Mouse (Mus musculus) myocyte (in vitro differentiated cells): ENCODE measurements at regions not wholly inside any gene's neighbourhood (a gene's known extent, or its start where the extent isn't known, plus 50 kb on each side); places are given as distances from the start of the nearest gene placed in this dataset.

Experiments
- CEBPB ChIP-seq: IDR thresholded peaks from 2 replicates; pipeline ENCODE4 v1.6.1; 2011; ENCODE audit warnings: mild to moderate bottlenecking, moderate library complexity; ENCODE audit not compliant: poor library complexity, insufficient read depth, severe bottlenecking
- MYOD1 ChIP-seq, 3 experiments: IDR thresholded peaks; one replicate each; pipeline ENCODE4 v1.6.1; 2011; ENCODE audit warnings: control low read depth in 2 of 3, low read depth in 2 of 3, mild to moderate bottlenecking in 2 of 3, moderate library complexity in 1 of 3; ENCODE audit not compliant: insufficient read length in 2 of 3, control insufficient read depth in 1 of 3
- POLR2A ChIP-seq: IDR thresholded peaks from one replicate; pipeline ENCODE4 v1.6.1; 2011; ENCODE audit warnings: low read depth, mild to moderate bottlenecking, control low read depth, moderate library complexity; ENCODE audit not compliant: insufficient read length
- POLR2AphosphoS2 ChIP-seq: IDR thresholded peaks from one replicate; pipeline ENCODE4 v1.6.1; 2011; ENCODE audit warnings: low read depth, control low read depth; ENCODE audit not compliant: insufficient read length
- REST ChIP-seq: IDR thresholded peaks from one replicate; pipeline ENCODE4 v1.6.1; 2011; ENCODE audit warnings: mild to moderate bottlenecking, control low read depth, moderate library complexity; ENCODE audit not compliant: insufficient read depth, insufficient read length
- SRF ChIP-seq: IDR thresholded peaks from one replicate; pipeline ENCODE4 v1.6.1; 2011; ENCODE audit warnings: low read depth; ENCODE audit not compliant: control insufficient read depth, insufficient read length
- USF1 ChIP-seq: IDR thresholded peaks from one replicate; pipeline ENCODE4 v1.6.1; 2011; ENCODE audit warnings: low read depth, mild to moderate bottlenecking, control low read depth, moderate library complexity

GRCm38 (mm10) chr6:89256630-89257292 is 105.7 kb downstream of the Plxna1 start:
- TF ChIP-seq REST: no peak
- no peak for TF ChIP-seq MYOD1 (IDR thresholded peaks at IDR 0.05; ENCODE audit: control insufficient read depth in 1 of 3, insufficient read length in 2 of 3, low read depth in 2 of 3)
- TF ChIP-seq USF1: no peak
- TF ChIP-seq POLR2A: no peak
- TF ChIP-seq CEBPB: no peak
- TF ChIP-seq SRF: no peak
- no peak for TF ChIP-seq POLR2AphosphoS2
